Mouse (Mus musculus) embryonic stem cell, embryonic (primary cell): ENCODE measurements around the gene Scrn1.

Experiments used
- CTCF ChIA-PET, 4 experiments: fragments of 300-600 bp in 2 of 4; fragments of 350-600 bp in 2 of 4; sonication (Branson Sonifier 250); formaldehyde crosslinking; loops; one replicate each; lab custom pipeline; 2022; ENCODE audit warnings: inconsistent platforms in 2 of 4; lab: Charles Lee
- POLR2A ChIA-PET, 4 experiments: fragments of 300-600 bp in 2 of 4; fragments of 350-600 bp in 2 of 4; sonication (Branson Sonifier 250); formaldehyde crosslinking; loops; one replicate each; lab custom pipeline; 2022; ENCODE audit warnings: antibody characterized with exemption in 4 of 4, inconsistent platforms in 1 of 4; lab: Charles Lee

Scrn1 gene

GRCm38 (mm10) chr6:54565665-54566545 is at the start of gene Scrn1:
Gene Scrn1, minus strand, starts transcription at chr6:54566489.
- CTCF ChIA-PET = interaction anchor here (0.6 to 1.7 kb wide), 8 partner anchors 20 to 500 kb away, joined by 3 to 5 read pairs (median 4); no protein-coding TSS in a partner anchor
- POLR2A ChIA-PET = interaction anchor here (0.7 to 3.8 kb wide), 22 partner anchors 8 to 473 kb away, joined by 3 to 19 read pairs (median 4); partner anchors contain the start of genes Plekha8 (in 2 of the 4) and Mturn (in 1 of the 4)

GRCm38 (mm10) chr6:54606241-54606640 is 40.0 kb upstream of the Scrn1 start:
- ChIA-PET POLR2A (no interaction called here), CTCF (interaction anchor here in 1 of 4 experiments (0.5 kb wide), 1 partner anchor 1175 kb away, joined by 4 read pairs; no protein-coding TSS in a partner anchor)

- CTCF ChIA-PET = no interaction called here
- POLR2A ChIA-PET = interaction anchor here in 1 of 4 experiments (2.0 kb wide), 1 partner anchor 9 kb away, joined by 10 read pairs; the partner anchor contains the start of gene Plekha8
These were observed 37.9 kb upstream of the Scrn1 start for GRCm38 (mm10) chr6:54604001-54604715.

- POLR2A ChIA-PET = interaction anchor here in 1 of 4 experiments (0.6 kb wide), 2 partner anchors 36 to 38 kb away, joined by 3 read pairs; no protein-coding TSS in a partner anchor
- CTCF ChIA-PET = interaction anchor here in 1 of 4 experiments (1.1 kb wide), 1 partner anchor 16 kb away, joined by 3 read pairs; no protein-coding TSS in a partner anchor
These were observed 36.6 kb upstream of the Scrn1 start for GRCm38 (mm10) chr6:54602891-54603290.

- CTCF ChIA-PET = no interaction called here
These were observed 34.5 kb upstream of the Scrn1 start for GRCm38 (mm10) chr6:54600681-54601347.

GRCm38 (mm10) chr6:54597711-54598110 is 31.4 kb upstream of the Scrn1 start:
- CTCF ChIA-PET = no interaction called here

More at GRCm38 (mm10) chr6:54600681-54601347, 34.5 kb upstream of the Scrn1 start:
- POLR2A ChIA-PET = interaction anchor here in 1 of 4 experiments (0.7 kb wide), 1 partner anchor 497 kb away, joined by 3 read pairs; no protein-coding TSS in a partner anchor

GRCm38 (mm10) chr6:54597208-54597607 is 30.9 kb upstream of the Scrn1 start, which contains the start of gene Fkbp14:
Gene Fkbp14, minus strand, starts transcription at chr6:54597308.
- ChIA-PET POLR2A (interaction anchor here in 1 of 4 experiments (0.5 to 1.4 kb wide), 2 partner anchors 32 to 60 kb away, joined by 3 to 4 read pairs; no protein-coding TSS in a partner anchor), CTCF (no interaction called here)

More at GRCm38 (mm10) chr6:54597711-54598110, 31.4 kb upstream of the Scrn1 start:
- POLR2A ChIA-PET = no interaction called here

GRCm38 (mm10) chr6:54595330-54595878 is 29.1 kb upstream of the Scrn1 start:
- ChIA-PET CTCF (interaction anchor here in 3 of 4 experiments (0.7 to 2.3 kb wide), 6 partner anchors 22 to 1068 kb away, joined by 3 to 5 read pairs (median 4); partner anchors contain the start of gene Scrn1 (in 1 of the 3)), POLR2A (interaction anchor here in 3 of 4 experiments (0.6 to 2.4 kb wide), 8 partner anchors 10 to 443 kb away, joined by 3 to 10 read pairs (median 4); partner anchors contain the start of gene Scrn1 (in 1 of the 3))

GRCm38 (mm10) chr6:54594469-54595329 is 28.4 kb upstream of the Scrn1 start, which contains the start of gene Plekha8:
Gene Plekha8, plus strand, starts transcription at chr6:54595111.
- ChIA-PET POLR2A (interaction anchor here (0.6 to 2.9 kb wide), 15 partner anchors 8 to 1285 kb away, joined by 3 to 10 read pairs (median 4); partner anchors contain the start of genes Scrn1 (in 2 of the 4) and Ggct (in 1 of the 4)), CTCF (interaction anchor here in 3 of 4 experiments (0.7 to 2.3 kb wide), 5 partner anchors 23 to 1069 kb away, joined by 3 to 5 read pairs (median 4); no protein-coding TSS in a partner anchor)

- CTCF ChIA-PET = interaction anchor here in 3 of 4 experiments (0.6 to 2.3 kb wide), 4 partner anchors 32 to 490 kb away, joined by 4 to 5 read pairs (median 4); no protein-coding TSS in a partner anchor
- POLR2A ChIA-PET = interaction anchor here (0.6 to 2.9 kb wide), 9 partner anchors 8 to 1286 kb away, joined by 3 to 10 read pairs (median 4); partner anchors contain the start of genes Ggct (in 1 of the 4) and Scrn1 (in 1 of the 4)
These were observed 27.6 kb upstream of the Scrn1 start for GRCm38 (mm10) chr6:54593766-54594468.

GRCm38 (mm10) chr6:54592938-54593535 is 26.7 kb upstream of the Scrn1 start:
- CTCF ChIA-PET = interaction anchor here in 3 of 4 experiments (0.6 to 1.5 kb wide), 3 partner anchors 27 to 36 kb away, joined by 4 to 5 read pairs (median 4); partner anchors contain the start of gene Scrn1 (in 1 of the 3)
- POLR2A ChIA-PET = interaction anchor here in 3 of 4 experiments (0.6 to 2.9 kb wide), 6 partner anchors 9 to 400 kb away, joined by 3 to 10 read pairs (median 4); partner anchors contain the start of genes Scrn1 (in 2 of the 3) and Ggct (in 1 of the 3)

GRCm38 (mm10) chr6:54591778-54592177 is 25.5 kb upstream of the Scrn1 start:
- ChIA-PET POLR2A (no interaction called here), CTCF (interaction anchor here in 1 of 4 experiments (0.6 kb wide), 1 partner anchor 64 kb away, joined by 4 read pairs; no protein-coding TSS in a partner anchor)

GRCm38 (mm10) chr6:54590691-54591090 is 24.4 kb upstream of the Scrn1 start:
- POLR2A ChIA-PET = no interaction called here
- CTCF ChIA-PET = no interaction called here

- ChIA-PET POLR2A (interaction anchor here in 2 of 4 experiments (0.6 kb wide), 2 partner anchors 19 to 484 kb away, joined by 3 to 5 read pairs; no protein-coding TSS in a partner anchor), CTCF (no interaction called here)
These were observed 21.9 kb upstream of the Scrn1 start for GRCm38 (mm10) chr6:54588212-54588611.

GRCm38 (mm10) chr6:54587683-54588082 is 21.4 kb upstream of the Scrn1 start:
- ChIA-PET POLR2A (no interaction called here), CTCF (interaction anchor here in 1 of 4 experiments (0.7 kb wide), 1 partner anchor 14 kb away, joined by 3 read pairs; no protein-coding TSS in a partner anchor)
